In the genomic region with DNA sequence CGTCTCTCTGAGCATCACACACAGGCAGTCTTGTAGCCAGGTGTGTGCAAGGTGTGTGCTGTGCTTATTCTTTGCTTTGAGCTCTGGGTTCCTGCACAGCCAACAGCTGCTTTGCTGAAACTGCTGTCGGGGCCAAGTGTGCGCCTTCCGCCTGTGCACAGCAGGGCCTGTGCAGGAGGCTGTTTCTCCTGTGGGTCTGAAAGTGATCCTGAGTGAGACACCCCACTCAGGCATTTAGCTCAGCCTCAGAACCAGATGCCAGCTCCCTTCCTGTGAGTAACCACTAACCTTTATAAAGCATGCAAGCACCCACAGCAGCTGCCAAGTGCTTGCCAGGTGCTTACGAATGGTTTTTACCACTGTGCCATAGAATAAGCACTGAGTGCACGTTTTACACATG, we compare ENCODE assay signal across 13 mouse cellular contexts.
A peak's percentile ranks its signal among the peaks of the same experiment; 100 is the strongest.
DNase-seq lines count a peak whose midpoint lies in the region; ATAC-seq and TF ChIP-seq lines count a peak whose summit lies in the region.
"Had no signal": no experiment of that assay in that cellular context is flagged by ENCODE, and none has a peak within 500 bp of the region (broad histone marks: within the 10 kb centered on the region; RNA-seq: fewer than 3 reads in every experiment).

No protein-coding gene starts in this region.

- H3K4me1 ChIP-seq in cerebellum, adult 2 months (ENCODE audit: control insufficient read depth, insufficient read depth, low read length): 0 out of 2 replicates have a peak, but pooled peaks cover 3% of the 10 kb centered on the region

- H3K27me3 ChIP-seq in myocyte (ENCODE audit: control insufficient read depth, insufficient read depth, insufficient read length): no peaks in the 10 kb centered on the region
- H3K27me3 ChIP-seq in cerebellum, adult 2 months (ENCODE audit: control insufficient read depth, insufficient read depth, low read length): no peaks in the 10 kb centered on the region
- H3K27me3 ChIP-seq: midbrain, embryonic 15.5 days; neural tube, embryonic 13.5 days had no signal

- no peaks in the 10 kb centered on the region for H3K36me3 ChIP-seq in myocyte (ENCODE audit: control insufficient read depth, insufficient read depth)
- H3K36me3 ChIP-seq: midbrain, embryonic 15.5 days; neural tube, embryonic 13.5 days had no signal

- WGBS in cerebellum, adult 2 months: 78% methylated on average over 6 of the region's 6 CpGs

- no peak overlapping the region for H3ac ChIP-seq in myocyte (ENCODE audit: control insufficient read depth, insufficient read length)

- no peak for TF ChIP-seq POLR2A in myocyte (IDR thresholded peaks at IDR 0.05; ENCODE audit: insufficient read length, low read depth)
- TF ChIP-seq POLR2A in cerebellum, adult 2 months (IDR thresholded peaks at IDR 0.05; ENCODE audit: borderline replicate concordance, insufficient read depth, low read length): no peak

- H3K79me2 ChIP-seq in myocyte (ENCODE audit: control insufficient read depth, insufficient read depth): no peaks in the 10 kb centered on the region

- no peak overlapping the region for H3K4me2 ChIP-seq in myocyte (ENCODE audit: low read depth)
- H3K4me2 ChIP-seq: midbrain, embryonic 15.5 days; neural tube, embryonic 13.5 days had no signal

- H3K27ac ChIP-seq in cerebellum, adult 2 months (ENCODE audit: insufficient read depth, low read length): no peak overlapping the region
- H3K27ac ChIP-seq: midbrain, embryonic 15.5 days; neural tube, embryonic 13.5 days had no signal

- TF ChIP-seq CTCF in cerebellum, adult 2 months (IDR thresholded peaks at IDR 0.05; ENCODE audit: borderline replicate concordance, insufficient read depth, low read depth, low read length): no peak

- no peak for DNase-seq in frontal cortex, postnatal 25 days (ENCODE audit: low spot score in 2 of 2)
- peak; percentile 32 for DNase-seq in right cerebral cortex, adult 18-20 months
- DNase-seq in right cerebral cortex, postnatal 4 days: no peak
- peak; percentile 72 for DNase-seq in thymus, postnatal 4 days
- no peak for DNase-seq in ovary, postnatal 10 days (ENCODE audit: low spot score)
- no peak for DNase-seq in cerebellum, adult 2 months
- DNase-seq: cerebellum, adult 11-12 months; heart, postnatal 14 days; lung, postnatal 4 days had no signal

- peak; percentile 14; the same call in 1 of the 2 replicates for ATAC-seq in frontal cortex, adult (ENCODE audit: low TSS enrichment)
- ATAC-seq: midbrain, embryonic 15.5 days had no signal

- H3K4me3 ChIP-seq in myocyte: no peak overlapping the region
- no peak overlapping the region for H3K4me3 ChIP-seq in cerebellum, adult 2 months (replicated peaks; ENCODE audit: insufficient read depth, low read depth, low read length)
- H3K4me3 ChIP-seq: midbrain, embryonic 15.5 days; neural tube, embryonic 13.5 days had no signal

TF ChIP-seq in myocyte, 11 proteins besides CTCF, POLR2A, EP300 and RAD21:
- TF ChIP-seq POLR2AphosphoS2 (IDR thresholded peaks at IDR 0.05; ENCODE audit: insufficient read length, low read depth) (no peak), E2F4 (IDR thresholded peaks at IDR 0.05; ENCODE audit: insufficient read depth) (no peak), CEBPB (IDR thresholded peaks at IDR 0.05; ENCODE audit: insufficient read depth, poor library complexity, severe bottlenecking) (no peak), MYOD1 (IDR thresholded peaks at IDR 0.05; ENCODE audit: control insufficient read depth in 1 of 3, insufficient read length in 2 of 3, low read depth in 2 of 3) (peak in 2 of 3 experiments; percentile 60 to 72), MAX (IDR thresholded peaks at IDR 0.05; ENCODE audit: low read depth) (no peak), TCF3 (IDR thresholded peaks at IDR 0.05; ENCODE audit: insufficient read length, low read depth) (peak; percentile 35), MYOG (IDR thresholded peaks at IDR 0.05; ENCODE audit: control insufficient read depth in 1 of 3, insufficient read depth in 1 of 3, insufficient read length in 2 of 3, low read depth in 2 of 3) (peak in 2 of 3 experiments; percentile 72 to 92), USF1 (IDR thresholded peaks at IDR 0.05; ENCODE audit: low read depth) (no peak), TCF12 (IDR thresholded peaks at IDR 0.05; ENCODE audit: insufficient read depth, poor library complexity, severe bottlenecking) (peak; percentile 26)

Comparison
In these comparisons a context has a peak if more than half of its experiments do, and no peak if none do; other contexts are left out.
1. DNase-seq: peak in right cerebral cortex, adult 18-20 months (single experiment) and thymus, postnatal 4 days (single experiment); none in frontal cortex, postnatal 25 days (0 of 2), right cerebral cortex, postnatal 4 days (single experiment), ovary, postnatal 10 days (single experiment) and cerebellum, adult 2 months (0 of 2).